Comparison of ENCODE assay signal across 8 mouse cellular contexts in genomic region chr2:78867726-78868510, GRCm38 (mm10). TPM values are rescaled to one million over a fixed set of nuclear protein-coding genes. Genes with fewer than 3 reads are reported as not detected.
DNase-seq lines count a peak whose midpoint lies in the region; ATAC-seq and TF ChIP-seq lines count a peak whose summit lies in the region.

Gene Ube2e3 (plus strand): TSS chr2:78868124.

- intact Hi-C loops in gastrocnemius, postnatal 36 days (cut with DNase I) = loop anchor here (5.0 kb wide), 1 partner anchor 821 kb away; no protein-coding TSS in a partner anchor

- peaks cover 18% of the 10 kb centered on the region for H3K4me1 ChIP-seq in lung, embryonic 14.5 days (ENCODE audit: insufficient read depth)
- H3K4me1 ChIP-seq in brown adipose tissue, adult 24 weeks (ENCODE audit: control insufficient read depth, insufficient read depth, insufficient read length, low read length) = peaks cover 6% of the 10 kb centered on the region
- H3K4me1 ChIP-seq in lung, postnatal 0 days (ENCODE audit: insufficient read depth, low read depth, low read length) = peaks cover 14% of the 10 kb centered on the region; the same call in 1 of the 2 replicates
- 0 out of 2 replicates have a peak, but pooled peaks cover 7% of the 10 kb centered on the region for H3K4me1 ChIP-seq in stomach, postnatal 0 days (replicated peaks; ENCODE audit: control insufficient read depth, insufficient read depth)

- peak; percentile 3 for ATAC-seq in lung, embryonic 14.5 days (ENCODE audit: insufficient read depth)
- ATAC-seq in inflammation-experienced regulatory T-cells, adult 6 months = no peak
- ATAC-seq in lung, postnatal 0 days = no peak
- ATAC-seq in stomach, postnatal 0 days (ENCODE audit: low FRiP score, low TSS enrichment) = no peak

- TF ChIP-seq CTCF in lung, embryonic 14.5 days (IDR thresholded peaks at IDR 0.05; ENCODE audit: low read depth) = no peak
- TF ChIP-seq CTCF in lung, postnatal 0 days (IDR thresholded peaks at IDR 0.05) = no peak
- no peak for TF ChIP-seq CTCF in stomach, postnatal 0 days (IDR thresholded peaks at IDR 0.05; ENCODE audit: low read depth)

- H3K4me3 ChIP-seq in lung, embryonic 14.5 days (ENCODE audit: low read depth, low read length) = peak within 1 kb of the TSS; percentile 78
- peak within 1 kb of the TSS; percentile 79 for H3K4me3 ChIP-seq in brown adipose tissue, adult 24 weeks (ENCODE audit: insufficient read depth, low read depth, low read length)
- H3K4me3 ChIP-seq in lung, postnatal 0 days (ENCODE audit: low read depth, low read length) = peak within 1 kb of the TSS; percentile 98
- H3K4me3 ChIP-seq in stomach, postnatal 0 days (ENCODE audit: low read depth, low read length) = peak within 1 kb of the TSS; percentile 80

- H3K27ac ChIP-seq in lung, embryonic 14.5 days (ENCODE audit: low read depth) = peak within 1 kb of the TSS; percentile 99
- peak within 1 kb of the TSS; percentile 44; the same call in 1 of the 2 replicates for H3K27ac ChIP-seq in brown adipose tissue, adult 24 weeks (replicated peaks; ENCODE audit: low read depth, low read length)
- H3K27ac ChIP-seq in lung, postnatal 0 days (ENCODE audit: low read length) = peak within 1 kb of the TSS; percentile 97
- peak within 1 kb of the TSS; percentile 98 for H3K27ac ChIP-seq in stomach, postnatal 0 days (replicated peaks)

- DNase-seq in lung, embryonic 14.5 days = peak; percentile 74
- DNase-seq in lung, postnatal 36 days = no peak
- DNase-seq in gastrocnemius, postnatal 36 days = no peak
- DNase-seq in lung, postnatal 0 days (ENCODE audit: low spot score) = peak; percentile 71
- no peak for DNase-seq in stomach, postnatal 0 days (ENCODE audit: low spot score)
- no peak for DNase-seq in thymus, postnatal 10 days (ENCODE audit: low spot score in 2 of 2)

- peaks cover 17% of the 10 kb centered on the region for H3K36me3 ChIP-seq in lung, embryonic 14.5 days (ENCODE audit: insufficient read depth)
- no peaks in the 10 kb centered on the region for H3K36me3 ChIP-seq in lung, postnatal 0 days (ENCODE audit: insufficient read depth, low read length)
- no peaks in the 10 kb centered on the region for H3K36me3 ChIP-seq in stomach, postnatal 0 days (ENCODE audit: control insufficient read depth, insufficient read depth, low read length)

- peak within 1 kb of the TSS; percentile 98 for H3K9ac ChIP-seq in lung, embryonic 14.5 days
- peak within 1 kb of the TSS; percentile 92 for H3K9ac ChIP-seq in lung, postnatal 0 days (replicated peaks; ENCODE audit: low read depth)
- peak within 1 kb of the TSS; percentile 96 for H3K9ac ChIP-seq in stomach, postnatal 0 days (ENCODE audit: low read length)

- H3K27me3 ChIP-seq in lung, embryonic 14.5 days (ENCODE audit: insufficient read depth, low read length) = no peaks in the 10 kb centered on the region
- no peaks in the 10 kb centered on the region for H3K27me3 ChIP-seq in lung, postnatal 0 days (replicated peaks; ENCODE audit: insufficient read depth, low read length)
- H3K27me3 ChIP-seq in stomach, postnatal 0 days (ENCODE audit: control insufficient read depth, insufficient read depth, low read length) = no peaks in the 10 kb centered on the region

- 6% methylated on average over 14 of the region's 14 CpGs for WGBS in lung, embryonic 14.5 days
- 7% methylated on average over 14 of the region's 14 CpGs for WGBS in lung, postnatal 0 days
- WGBS in stomach, postnatal 0 days = 14% methylated on average over 14 of the region's 14 CpGs

- no peaks in the 10 kb centered on the region for H3K9me3 ChIP-seq in lung, embryonic 14.5 days (ENCODE audit: low read depth, low read length)
- no peaks in the 10 kb centered on the region for H3K9me3 ChIP-seq in lung, postnatal 0 days (ENCODE audit: low read length)
- H3K9me3 ChIP-seq in stomach, postnatal 0 days (ENCODE audit: control insufficient read depth, low read length) = no peaks in the 10 kb centered on the region

- peak within 1 kb of the TSS; percentile 85 for H3K4me2 ChIP-seq in lung, embryonic 14.5 days
- H3K4me2 ChIP-seq in lung, postnatal 0 days (replicated peaks; ENCODE audit: low read depth, low read length) = peak within 1 kb of the TSS; percentile 79
- peak within 1 kb of the TSS; percentile 76 for H3K4me2 ChIP-seq in stomach, postnatal 0 days (replicated peaks; ENCODE audit: low read depth)

- 0 out of 2 replicates have a peak, but pooled peaks have one; percentile 8 for TF ChIP-seq EP300 in lung, postnatal 0 days (IDR thresholded peaks at IDR 0.05)
- TF ChIP-seq EP300 in stomach, postnatal 0 days (optimal IDR thresholded peaks at IDR 0.05) = no peak

RNA-seq across cellular contexts. Expression of gene Ube2e3, which starts in this region (rescaled TPM):
- 199 TPM in 2 replicates for polyA plus RNA-seq in lung, embryonic 14.5 days (2014; fragmentation: Nextera tagmentation; extraction: Ambion mirVana)
- polyA plus RNA-seq in brown adipose tissue, adult 24 weeks (2012; ENCODE audit: insufficient read depth, insufficient read length, missing spikeins) = 28.9 and 31.4 TPM in 2 replicates
- total RNA-seq in gastrocnemius, postnatal 36 days (2021) = 10 to 100 TPM; 23.3 to 26.3 TPM
- polyA plus RNA-seq in inflammation-experienced regulatory T-cells, adult 6 months (2017; shearing (Covaris generic)) = 10 to 100 TPM; 10.6 to 13.6 (median 12.0) TPM
- polyA plus RNA-seq in lung, postnatal 0 days (2015; fragmentation: Nextera tagmentation; extraction: Ambion mirVana) = 94.7 and 97.5 TPM in 2 replicates
- polyA plus RNA-seq in stomach, postnatal 0 days (2015; fragmentation: Nextera tagmentation; extraction: Ambion mirVana) = 54.0 and 55.6 TPM in 2 replicates

Comparison
In these comparisons a context has a peak if more than half of its experiments do, and no peak if none do; other contexts are left out.
1. DNase-seq: peak in lung, embryonic 14.5 days (single experiment) and lung, postnatal 0 days (single experiment); none in lung, postnatal 36 days (single experiment), gastrocnemius, postnatal 36 days (0 of 2), stomach, postnatal 0 days (single experiment) and thymus, postnatal 10 days (0 of 2).
2. H3K27ac ChIP-seq: peak in every context shown above with its lines; median percentile 99 in lung, embryonic 14.5 days; 98 in stomach, postnatal 0 days; 97 in lung, postnatal 0 days; 44 in brown adipose tissue, adult 24 weeks.
3. Peak in every context shown above with its lines, with median percentiles within 50 percentile points of each other: H3K4me2 ChIP-seq, H3K4me3 ChIP-seq and H3K9ac ChIP-seq.